Mouse (Mus musculus): Measurements from ENCODE around the gene Capg. TPM values are rescaled to one million over a fixed set of nuclear protein-coding genes. Genes with fewer than 3 reads are reported as not detected.
A peak's percentile ranks its signal among the peaks of the same experiment; 100 is the strongest.

Capg gene
- polyA plus RNA-seq, 1 experiment from 2014 or later, result 4.9 TPM

- no peak overlapping the region for H3K4me3 ChIP-seq (replicated peaks; ENCODE audit: low read length)
- H3K36me3 ChIP-seq (ENCODE audit: control insufficient read depth, insufficient read depth), result no peaks in the 10 kb centered on the region
- 61% methylated on average over 12 of the region's 12 CpGs for WGBS
- ATAC-seq, result no peak
- no peak overlapping the region for H3K27ac ChIP-seq (ENCODE audit: low read length)
- no peak overlapping the region for H3K4me2 ChIP-seq (ENCODE audit: low read length)
- H3K4me1 ChIP-seq (replicated peaks; ENCODE audit: control insufficient read depth, insufficient read depth, low read length), result peaks cover 6% of the 10 kb centered on the region
- no peak overlapping the region for H3K9ac ChIP-seq (replicated peaks; ENCODE audit: low read depth, low read length)
- H3K9me3 ChIP-seq (ENCODE audit: control insufficient read depth, low read length), result no peaks in the 10 kb centered on the region
- H3K27me3 ChIP-seq (replicated peaks; ENCODE audit: control insufficient read depth, insufficient read depth, low read length), result no peaks in the 10 kb centered on the region
These were observed 833 bp upstream of the Capg start for GRCm38 (mm10) chr6:72543265-72543850.

GRCm38 (mm10) chr6:72545377-72545776 is 1.2 kb downstream of the Capg start:
- WGBS, result 45% methylated on average over 7 of the region's 7 CpGs
- Histone ChIP-seq H3K36me3 (ENCODE audit: control insufficient read depth, insufficient read depth) (no peaks in the 10 kb centered on the region), H3K9me3 (ENCODE audit: control insufficient read depth, low read length) (no peaks in the 10 kb centered on the region), H3K4me3 (replicated peaks; ENCODE audit: low read length) (no peak overlapping the region), H3K4me1 (replicated peaks; ENCODE audit: control insufficient read depth, insufficient read depth, low read length) (no peaks in the 10 kb centered on the region), H3K4me2 (ENCODE audit: low read length) (no peak overlapping the region), H3K27ac (ENCODE audit: low read length) (no peak overlapping the region), H3K27me3 (replicated peaks; ENCODE audit: control insufficient read depth, insufficient read depth, low read length) (no peaks in the 10 kb centered on the region), H3K9ac (replicated peaks; ENCODE audit: low read depth, low read length) (no peak overlapping the region)
- ATAC-seq, result no peak

- H3K36me3 ChIP-seq (ENCODE audit: control insufficient read depth, insufficient read depth), result no peaks in the 10 kb centered on the region
- H3K4me3 ChIP-seq (replicated peaks; ENCODE audit: low read length), result no peak overlapping the region
- no peaks in the 10 kb centered on the region for H3K9me3 ChIP-seq (ENCODE audit: control insufficient read depth, low read length)
- H3K27me3 ChIP-seq (replicated peaks; ENCODE audit: control insufficient read depth, insufficient read depth, low read length), result no peaks in the 10 kb centered on the region
- WGBS, result 97% methylated on average over 2 of the region's 2 CpGs
- no peak overlapping the region for H3K9ac ChIP-seq (replicated peaks; ENCODE audit: low read depth, low read length)
- no peak overlapping the region for H3K27ac ChIP-seq (ENCODE audit: low read length)
- H3K4me2 ChIP-seq (ENCODE audit: low read length), result no peak overlapping the region
- no peak for ATAC-seq
- H3K4me1 ChIP-seq (replicated peaks; ENCODE audit: control insufficient read depth, insufficient read depth, low read length), result no peaks in the 10 kb centered on the region
These were observed 2.9 kb downstream of the Capg start for GRCm38 (mm10) chr6:72547121-72547520.

GRCm38 (mm10) chr6:72547862-72548261 is 3.7 kb downstream of the Capg start:
- Histone ChIP-seq H3K27ac (ENCODE audit: low read length) (no peak overlapping the region), H3K27me3 (replicated peaks; ENCODE audit: control insufficient read depth, insufficient read depth, low read length) (no peaks in the 10 kb centered on the region), H3K36me3 (ENCODE audit: control insufficient read depth, insufficient read depth) (no peaks in the 10 kb centered on the region), H3K9ac (replicated peaks; ENCODE audit: low read depth, low read length) (no peak overlapping the region), H3K9me3 (ENCODE audit: control insufficient read depth, low read length) (no peaks in the 10 kb centered on the region), H3K4me2 (ENCODE audit: low read length) (no peak overlapping the region), H3K4me1 (replicated peaks; ENCODE audit: control insufficient read depth, insufficient read depth, low read length) (peaks cover 4% of the 10 kb centered on the region; the same call in 1 of the 2 replicates), H3K4me3 (replicated peaks; ENCODE audit: low read length) (no peak overlapping the region)
- 88% methylated on average over 3 of the region's 3 CpGs for WGBS
- ATAC-seq, result no peak

- Histone ChIP-seq H3K4me3 (replicated peaks; ENCODE audit: low read length) (no peak overlapping the region), H3K4me2 (ENCODE audit: low read length) (no peak overlapping the region), H3K9me3 (ENCODE audit: control insufficient read depth, low read length) (no peaks in the 10 kb centered on the region), H3K36me3 (ENCODE audit: control insufficient read depth, insufficient read depth) (no peaks in the 10 kb centered on the region), H3K9ac (replicated peaks; ENCODE audit: low read depth, low read length) (no peak overlapping the region), H3K4me1 (replicated peaks; ENCODE audit: control insufficient read depth, insufficient read depth, low read length) (peaks cover 10% of the 10 kb centered on the region), H3K27me3 (replicated peaks; ENCODE audit: control insufficient read depth, insufficient read depth, low read length) (no peaks in the 10 kb centered on the region), H3K27ac (ENCODE audit: low read length) (no peak overlapping the region)
- no peak for ATAC-seq
- 71% methylated on average over 9 of the region's 9 CpGs for WGBS
These were observed 4.9 kb downstream of the Capg start for GRCm38 (mm10) chr6:72549041-72549580.

GRCm38 (mm10) chr6:72550025-72550424 is 5.8 kb downstream of the Capg start:
- 65% methylated on average over 6 of the region's 6 CpGs for WGBS
- Histone ChIP-seq H3K4me3 (replicated peaks; ENCODE audit: low read length) (no peak overlapping the region), H3K4me2 (ENCODE audit: low read length) (no peak overlapping the region), H3K36me3 (ENCODE audit: control insufficient read depth, insufficient read depth) (no peaks in the 10 kb centered on the region), H3K27ac (ENCODE audit: low read length) (no peak overlapping the region), H3K9me3 (ENCODE audit: control insufficient read depth, low read length) (no peaks in the 10 kb centered on the region), H3K9ac (replicated peaks; ENCODE audit: low read depth, low read length) (no peak overlapping the region), H3K4me1 (replicated peaks; ENCODE audit: control insufficient read depth, insufficient read depth, low read length) (peaks cover 10% of the 10 kb centered on the region), H3K27me3 (replicated peaks; ENCODE audit: control insufficient read depth, insufficient read depth, low read length) (no peaks in the 10 kb centered on the region)
- ATAC-seq, result no peak

GRCm38 (mm10) chr6:72550503-72551100 is 6.4 kb downstream of the Capg start:
- H3K9ac ChIP-seq (replicated peaks; ENCODE audit: low read depth, low read length), result no peak overlapping the region
- WGBS, result 86% methylated on average over 10 of the region's 10 CpGs
- no peaks in the 10 kb centered on the region for H3K27me3 ChIP-seq (replicated peaks; ENCODE audit: control insufficient read depth, insufficient read depth, low read length)
- peaks cover 10% of the 10 kb centered on the region for H3K4me1 ChIP-seq (replicated peaks; ENCODE audit: control insufficient read depth, insufficient read depth, low read length)
- H3K4me2 ChIP-seq (ENCODE audit: low read length), result no peak overlapping the region
- no peak overlapping the region for H3K27ac ChIP-seq (ENCODE audit: low read length)
- no peaks in the 10 kb centered on the region for H3K9me3 ChIP-seq (ENCODE audit: control insufficient read depth, low read length)
- no peaks in the 10 kb centered on the region for H3K36me3 ChIP-seq (ENCODE audit: control insufficient read depth, insufficient read depth)
- no peak overlapping the region for H3K4me3 ChIP-seq (replicated peaks; ENCODE audit: low read length)
- ATAC-seq, result no peak

- 18% methylated on average over 27 of the region's 27 CpGs for WGBS
- Histone ChIP-seq H3K9me3 (ENCODE audit: control insufficient read depth, low read length) (no peaks in the 10 kb centered on the region), H3K36me3 (ENCODE audit: control insufficient read depth, insufficient read depth) (no peaks in the 10 kb centered on the region), H3K4me2 (ENCODE audit: low read length) (peak overlapping the region; percentile 75), H3K27ac (ENCODE audit: low read length) (peak overlapping the region; percentile 66), H3K27me3 (replicated peaks; ENCODE audit: control insufficient read depth, insufficient read depth, low read length) (no peaks in the 10 kb centered on the region), H3K4me1 (replicated peaks; ENCODE audit: control insufficient read depth, insufficient read depth, low read length) (peaks cover 10% of the 10 kb centered on the region), H3K9ac (replicated peaks; ENCODE audit: low read depth, low read length) (peak overlapping the region; percentile 63), H3K4me3 (replicated peaks; ENCODE audit: low read length) (peak overlapping the region; percentile 48)
- peak; percentile 90 for ATAC-seq
These were observed 8.2 kb downstream of the Capg start for GRCm38 (mm10) chr6:72552171-72553078.

- Histone ChIP-seq H3K4me1 (replicated peaks; ENCODE audit: control insufficient read depth, insufficient read depth, low read length) (peaks cover 10% of the 10 kb centered on the region), H3K4me2 (ENCODE audit: low read length) (peak overlapping the region; percentile 75), H3K9me3 (ENCODE audit: control insufficient read depth, low read length) (no peaks in the 10 kb centered on the region), H3K27ac (ENCODE audit: low read length) (peak overlapping the region; percentile 66; the same call in 1 of the 2 replicates), H3K9ac (replicated peaks; ENCODE audit: low read depth, low read length) (peak overlapping the region; percentile 63), H3K27me3 (replicated peaks; ENCODE audit: control insufficient read depth, insufficient read depth, low read length) (no peaks in the 10 kb centered on the region), H3K36me3 (ENCODE audit: control insufficient read depth, insufficient read depth) (no peaks in the 10 kb centered on the region), H3K4me3 (replicated peaks; ENCODE audit: low read length) (peak overlapping the region; percentile 48)
- no peak for ATAC-seq
- WGBS, result 17% methylated on average over 8 of the region's 8 CpGs
These were observed 8.9 kb downstream of the Capg start for GRCm38 (mm10) chr6:72553079-72553412.
